Mouse (Mus musculus) mouse embryonic stem cell (cell line): ENCODE data around the gene Igfbp4.

Experiments
- in situ Hi-C, 2 experiments: fragments of 300-500 bp; cut with MboI; formaldehyde crosslinking; loops; 1 replicate in 1 of 2; 3 replicates in 1 of 2; pipeline ENCODE4 v1.14.3; 2019 to 2020; ENCODE audit warnings: low sequenced_read_pairs in 2 of 2, low pct_unique_long_range_greater_than_20kb in 1 of 2, mixed read lengths in 1 of 2; ENCODE audit not compliant: unreplicated experiment in 1 of 2

Igfbp4 gene

DNA sequence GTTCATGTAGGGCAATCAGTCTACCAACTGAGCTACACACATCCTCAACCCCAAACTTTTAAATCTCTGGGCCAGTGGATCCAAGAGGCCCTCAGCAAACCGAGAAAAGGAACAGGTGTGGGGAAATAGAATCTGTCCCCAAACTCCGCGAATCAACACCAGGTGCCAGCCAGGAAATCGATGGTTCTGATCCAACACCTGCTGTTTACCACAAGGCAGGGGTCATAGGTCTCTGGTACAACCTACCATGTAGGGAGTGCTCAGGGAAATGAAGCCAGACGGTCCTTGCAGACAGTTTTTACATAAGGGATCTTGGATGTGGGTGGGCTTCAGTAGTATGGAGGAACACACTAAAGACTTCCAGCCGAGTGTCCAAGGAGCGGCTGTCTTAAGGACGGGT, 26.5 kb downstream of the Igfbp4 start:
- in situ Hi-C loops = no loop called here

DNA sequence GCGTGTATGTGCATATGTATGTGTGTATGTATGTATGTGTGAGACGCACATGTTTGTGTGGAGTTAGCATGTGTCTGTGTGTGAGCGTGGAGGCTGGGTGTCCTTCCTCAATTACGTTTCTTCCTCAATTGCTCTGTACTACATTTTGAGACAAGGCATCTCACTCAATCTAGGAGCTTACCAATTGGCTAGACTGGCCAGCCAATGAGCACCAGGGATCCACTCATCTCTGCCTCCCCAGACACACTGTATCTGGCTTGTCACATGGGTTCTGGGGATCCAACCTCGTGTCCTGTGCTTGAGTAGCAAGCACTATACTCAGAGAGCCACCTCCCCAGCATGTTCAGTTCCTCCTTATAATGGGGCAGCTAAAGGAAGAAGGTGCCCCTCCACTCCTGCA, 27.4 kb downstream of the Igfbp4 start:
- in situ Hi-C loops = no loop called here

GRCm38 (mm10) chr11:99071866-99072265, 30.8 kb downstream of the Igfbp4 start:
- in situ Hi-C loops = no loop called here

DNA sequence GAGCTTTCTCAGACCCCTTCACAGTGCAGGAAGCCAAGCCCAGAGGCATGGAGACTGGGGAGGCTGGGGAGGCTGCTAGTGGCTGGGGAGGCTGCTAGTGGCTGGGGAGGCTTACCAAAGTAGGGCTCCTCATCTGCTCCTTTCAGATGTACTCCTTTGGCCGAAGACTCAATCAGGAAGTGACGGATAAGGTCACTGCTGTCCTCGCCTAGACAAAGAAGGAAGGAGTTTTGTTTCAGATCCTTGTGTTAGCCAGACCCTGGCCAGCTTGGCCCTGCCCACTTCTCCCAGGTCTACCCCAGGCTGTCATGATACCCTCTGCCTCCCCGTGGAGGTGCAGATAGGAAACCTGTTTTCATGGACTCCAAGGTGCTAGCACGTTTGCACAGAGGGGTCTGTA, 32.7 kb downstream of the Igfbp4 start:
- in situ Hi-C loops = no loop called here

DNA sequence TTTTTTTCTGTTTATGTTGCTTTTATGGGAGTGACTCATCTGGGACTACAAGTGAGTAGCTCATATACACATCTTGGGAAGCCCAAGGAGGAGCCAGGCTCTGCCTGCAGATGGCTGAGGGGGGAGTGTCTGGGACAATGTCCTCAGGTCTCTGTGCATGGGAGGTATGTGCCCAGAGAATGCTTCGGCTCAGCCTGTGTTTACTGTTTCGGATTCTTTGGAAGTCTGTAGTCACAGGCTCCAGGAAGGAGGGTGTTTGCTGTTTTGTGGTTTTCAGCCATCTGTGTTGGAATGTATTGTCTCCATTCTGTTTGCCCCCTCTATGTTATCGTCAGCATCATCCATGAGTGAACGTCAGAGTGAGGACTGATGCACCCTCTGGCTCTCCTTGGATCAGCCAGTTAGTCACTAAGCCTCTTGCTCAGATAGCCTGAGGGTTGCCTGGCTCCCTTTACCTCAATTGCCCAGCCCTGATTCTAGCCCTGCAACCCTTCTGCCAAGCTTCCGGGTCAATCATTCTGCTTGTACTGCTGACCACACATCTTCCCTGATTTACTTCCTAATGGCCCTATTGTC, 35.8 kb downstream of the Igfbp4 start:
- in situ Hi-C loops = no loop called here

DNA sequence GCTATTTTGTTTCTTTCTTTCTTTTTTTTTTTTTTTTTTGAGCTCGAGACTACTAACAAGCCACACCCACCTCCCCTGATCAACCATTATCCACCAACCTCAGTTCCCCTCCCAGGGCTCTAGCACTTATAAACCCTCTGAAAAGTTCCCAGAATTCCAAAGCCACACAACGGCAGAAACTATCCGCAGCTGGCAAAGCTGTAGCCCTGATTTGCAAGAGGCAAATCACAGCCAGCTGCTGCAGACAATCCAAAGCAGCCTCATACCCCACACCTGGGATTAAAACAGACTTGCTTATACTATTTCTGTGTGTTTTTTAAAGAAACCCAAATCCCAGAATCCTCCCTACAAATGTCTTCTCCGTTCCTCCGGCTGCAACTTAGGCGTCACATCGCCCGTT, 36.8 kb downstream of the Igfbp4 start:
- in situ Hi-C loops = no loop called here

GRCm38 (mm10) chr11:99080902-99081543, 40.0 kb downstream of the Igfbp4 start:
- in situ Hi-C loops = no loop called here

DNA sequence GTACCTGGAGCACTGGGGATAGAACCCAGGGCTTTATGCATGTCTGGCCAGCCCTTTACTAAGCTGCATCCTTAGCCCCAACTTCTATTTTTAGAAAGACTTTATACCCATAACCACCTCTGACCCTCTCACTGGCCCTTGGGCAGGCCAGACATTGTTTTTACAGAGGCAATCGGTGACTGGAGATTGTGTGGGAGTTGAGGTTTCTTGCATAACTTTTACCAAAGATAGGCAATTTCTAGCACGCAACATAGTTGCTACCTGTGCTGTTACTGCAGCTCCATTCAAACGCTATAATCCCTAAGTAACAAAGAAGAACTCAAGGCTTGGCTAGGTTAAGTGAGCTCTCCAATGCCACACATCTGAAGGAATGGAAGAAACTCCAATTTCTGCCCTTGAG, 40.5 kb downstream of the Igfbp4 start:
- in situ Hi-C loops = no loop called here

GRCm38 (mm10) chr11:99082098-99082497, 41.1 kb downstream of the Igfbp4 start:
- in situ Hi-C loops = no loop called here

DNA sequence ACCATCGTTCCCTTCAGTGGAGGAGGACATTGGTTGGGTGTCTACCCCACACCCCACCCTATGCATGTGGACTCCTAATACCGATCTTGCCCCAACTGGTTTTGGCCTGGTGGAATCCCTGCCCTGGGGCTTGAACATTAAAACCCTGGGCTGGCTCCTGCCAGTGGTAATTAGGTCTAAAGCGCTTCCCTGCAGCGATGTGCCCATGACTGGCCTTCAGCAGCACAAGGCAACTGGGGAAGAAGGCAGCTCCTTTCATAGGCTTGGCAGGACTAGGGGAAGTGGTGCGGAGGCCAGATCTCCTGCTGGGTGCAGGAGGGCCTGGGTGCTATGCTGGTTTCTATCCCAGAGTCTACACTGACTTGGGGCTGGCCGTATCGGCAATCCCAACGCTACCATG, 42.5 kb downstream of the Igfbp4 start:
- in situ Hi-C loops = no loop called here

- in situ Hi-C loops = no loop called here
Observed at GRCm38 (mm10) chr11:99084366-99084765, 43.3 kb downstream of the Igfbp4 start.

GRCm38 (mm10) chr11:99088486-99088885, 47.4 kb downstream of the Igfbp4 start:
- in situ Hi-C loops = no loop called here

DNA sequence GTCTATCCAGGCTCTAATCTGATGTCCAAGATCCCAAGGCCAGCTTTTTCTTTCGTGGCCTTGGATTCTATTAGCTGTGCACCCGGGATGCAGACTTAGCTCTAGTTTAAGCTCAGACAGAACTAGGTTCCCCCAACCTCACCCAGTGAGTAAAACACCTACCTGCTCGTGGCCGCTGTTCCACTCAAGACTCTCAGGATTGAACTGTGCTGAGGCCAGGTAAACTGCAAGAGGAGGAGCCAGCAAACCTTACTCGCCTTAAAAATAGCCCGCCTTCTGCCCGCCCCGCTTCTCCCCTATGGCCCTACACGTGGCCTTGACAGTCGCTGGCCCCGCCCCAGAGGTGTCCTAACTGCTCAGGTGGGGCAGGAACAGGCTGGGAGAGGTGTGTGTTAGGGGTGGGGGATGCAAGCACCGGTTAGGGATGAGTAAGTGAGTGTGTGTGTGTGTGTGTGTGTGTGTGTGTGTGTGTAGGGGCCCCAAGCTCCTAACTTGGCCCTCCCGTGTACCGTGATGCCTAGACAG, 48.1 kb downstream of the Igfbp4 start, which contains the start of gene Tns4:
Tns4 (minus strand) TSS at position 230 of the 525 bp plus-strand sequence.
- in situ Hi-C loops = no loop called here

DNA sequence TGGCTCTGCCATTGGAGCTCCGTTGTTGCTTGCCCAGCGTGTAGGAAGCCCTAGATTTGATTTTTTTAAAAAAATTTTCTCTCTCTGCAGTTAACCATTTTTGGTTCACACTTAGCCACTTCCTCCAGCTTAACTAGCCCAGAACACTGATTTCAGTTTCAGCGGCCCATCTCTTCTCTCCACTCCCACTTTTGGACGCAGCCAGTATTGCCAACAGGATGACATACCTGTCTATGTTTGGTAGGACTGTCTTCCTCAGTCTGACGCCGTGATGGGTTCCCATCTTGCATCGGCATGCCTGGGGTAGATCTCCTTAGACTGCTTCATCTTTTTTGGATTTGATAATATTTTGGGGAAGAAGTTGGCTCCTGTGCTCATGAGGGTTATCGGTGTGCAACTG, 49.3 kb downstream of the Igfbp4 start:
- in situ Hi-C loops = no loop called here

- in situ Hi-C loops = no loop called here
Observed at GRCm38 (mm10) chr11:99091666-99092065, 50.6 kb downstream of the Igfbp4 start.

DNA sequence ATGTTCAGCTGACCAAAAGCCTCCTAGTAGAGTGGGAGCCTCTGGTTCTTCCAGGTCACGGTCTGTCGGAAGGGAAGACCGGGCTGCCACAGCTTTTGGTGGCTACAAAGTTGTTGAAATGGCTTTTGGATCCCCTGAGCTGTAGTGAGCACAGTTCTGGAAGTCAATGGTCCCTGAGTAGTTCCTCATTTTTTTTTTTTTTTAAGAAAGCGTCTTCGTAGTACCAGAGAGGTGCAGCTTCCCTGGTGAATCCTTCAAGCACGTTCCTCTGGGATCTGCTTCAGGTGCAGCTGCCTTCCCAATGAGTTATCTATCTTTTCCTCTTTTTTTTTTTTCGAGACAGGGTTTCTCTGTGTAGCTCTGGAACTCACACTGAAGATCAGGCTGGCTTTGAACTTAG, 52.7 kb downstream of the Igfbp4 start:
- in situ Hi-C loops = no loop called here

- in situ Hi-C loops = no loop called here
Observed at GRCm38 (mm10) chr11:99094911-99095676, 54.0 kb downstream of the Igfbp4 start.

DNA sequence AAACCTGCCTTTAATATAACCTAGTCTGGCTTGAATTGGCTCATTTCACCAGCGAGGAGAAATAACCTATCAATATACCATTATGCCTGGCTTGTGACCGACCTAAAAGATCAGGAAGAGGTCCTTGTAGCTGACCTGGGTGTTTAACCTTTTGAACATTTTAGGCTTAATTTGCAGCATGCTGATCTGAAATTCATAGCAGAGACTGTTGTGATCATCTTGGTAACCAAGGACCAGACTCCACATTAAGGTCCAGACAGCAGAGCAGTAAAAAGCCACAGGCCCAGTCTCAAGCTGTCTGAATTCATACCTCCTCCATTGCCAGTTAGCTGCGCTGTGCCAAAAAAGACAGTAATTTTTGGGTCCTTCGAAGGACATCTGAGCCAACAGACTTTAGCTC, 54.7 kb downstream of the Igfbp4 start:
- in situ Hi-C loops = no loop called here

GRCm38 (mm10) chr11:99096417-99096816, 55.4 kb downstream of the Igfbp4 start:
- in situ Hi-C loops = no loop called here
